Mouse (Mus musculus) C2C12 (cell line): ENCODE data around the gene Cpxcr1.

Experiments used
- CTCF ChIP-seq: IDR thresholded peaks from one replicate; pipeline ENCODE4 v1.5.1; 2011; ENCODE audit not compliant: control insufficient read depth, insufficient read depth, insufficient read length
- MYOG ChIP-seq: IDR thresholded peaks from one replicate; pipeline ENCODE4 v1.6.1; 2011; ENCODE audit not compliant: control insufficient read depth, insufficient read length; ENCODE audit errors: extremely low read depth

- TF ChIP-seq CTCF (no peak), MYOG (no peak)
Observed at GRCm38 (mm10) chrX:116448644-116449043, at the start of gene Cpxcr1.
